Mouse (Mus musculus): ENCODE data around the gene Ubtd2. TPM values are rescaled to one million over a fixed set of nuclear protein-coding genes. Genes with fewer than 3 reads are reported as not detected.

Gene Ubtd2
- polyA plus RNA-seq (2021; fragmentation: Nextera tagmentation): 6.3 and 6.8 TPM in 2 replicates
- long read RNA-seq, experiment 1, partial matches to known transcripts: 1 of 10 reads
- long read RNA-seq, experiment 1, other reads (novel, unspliced or antisense): 8 of 10 reads
- long read RNA-seq, experiment 2, transcript Ubtd2-201 (3 exons, 1,012 nt): major isoform, 26 of 36 reads
- long read RNA-seq, experiment 2, partial matches to known transcripts: 6 of 36 reads
- long read RNA-seq, experiment 2, other reads (novel, unspliced or antisense): 4 of 36 reads

DNA sequence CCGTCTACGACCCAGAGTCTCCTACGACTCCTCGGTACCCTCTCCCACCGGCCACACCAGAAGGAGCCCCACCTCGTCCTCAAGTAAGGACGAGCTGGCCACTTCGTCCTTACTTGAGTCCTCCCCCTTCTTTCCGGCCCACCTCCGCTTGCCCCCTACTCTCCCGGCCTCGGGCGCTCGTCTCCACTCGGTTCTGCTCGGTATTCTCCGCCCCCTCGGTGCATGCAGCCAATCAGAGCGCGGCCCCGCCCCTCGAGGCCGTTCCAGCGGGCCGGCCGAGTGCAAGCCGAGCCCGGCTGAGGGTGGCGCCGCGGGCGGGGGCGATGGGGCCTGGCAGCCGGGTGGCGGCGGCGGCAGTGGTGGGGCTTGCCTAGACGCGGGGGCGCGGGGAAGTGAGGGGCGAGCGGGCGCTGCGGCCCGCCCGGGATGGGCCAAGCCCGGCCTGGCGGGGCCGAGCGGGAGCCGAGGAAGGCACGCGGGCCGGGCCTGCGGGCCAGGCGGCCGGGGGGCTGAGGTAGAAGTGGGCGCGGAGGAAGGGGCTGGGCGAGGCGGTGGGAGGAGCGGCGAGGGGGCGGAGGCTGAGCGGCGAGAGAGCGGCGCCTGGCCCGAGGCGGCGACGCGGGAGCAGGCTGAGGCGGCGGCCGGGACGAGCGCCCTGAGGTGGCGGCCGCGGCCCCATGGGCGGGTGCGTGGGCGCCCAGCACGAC lies at the start of gene Ubtd2:
TSS of gene Ubtd2 (plus strand) at position 571 of the 707 bp plus-strand sequence.

DNA sequence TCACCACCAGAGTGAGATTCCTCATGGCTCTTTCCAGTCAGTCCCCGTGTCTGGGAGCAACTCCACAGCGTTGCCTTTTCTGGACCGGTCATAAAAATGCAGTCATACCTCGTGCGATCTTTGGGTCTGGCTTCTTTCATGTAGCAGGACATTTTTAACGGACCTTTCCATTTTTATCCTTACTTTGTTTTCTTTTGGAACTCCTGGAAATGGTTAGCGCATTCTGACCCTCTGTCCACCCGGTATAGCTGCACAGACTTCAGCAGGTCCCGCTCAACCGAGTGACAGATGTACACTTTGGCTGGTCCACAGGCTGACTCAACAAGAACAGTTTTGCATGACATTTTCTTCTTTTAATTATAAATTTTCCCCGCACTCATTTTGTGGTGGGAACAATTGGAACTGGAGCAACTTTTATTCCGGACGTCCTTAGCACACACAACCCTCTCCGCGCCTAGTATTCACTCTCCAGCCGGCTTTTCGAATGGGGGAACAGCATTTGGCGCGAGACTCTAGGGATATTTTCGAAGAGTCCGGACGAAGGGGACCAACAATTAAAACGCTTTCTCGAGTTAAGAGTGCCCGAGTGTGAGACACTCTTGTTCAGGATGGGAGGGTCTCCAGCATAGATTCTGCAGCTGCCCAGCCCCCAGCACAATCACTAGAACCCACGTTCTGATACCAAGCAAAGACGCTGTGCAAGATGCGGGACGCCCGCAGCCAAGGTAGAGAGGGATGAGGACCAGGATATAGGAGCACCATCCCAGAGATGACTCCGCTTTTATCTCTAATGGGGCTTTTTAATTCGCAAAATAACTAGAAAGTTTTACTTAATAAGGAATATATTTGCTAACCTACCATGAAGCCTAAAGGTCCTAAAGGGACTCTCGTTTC lies 76.9 kb downstream of the Ubtd2 start, which contains the start of gene Efcab9:
TSS of gene Efcab9 (minus strand) at position 211 of the 894 bp plus-strand sequence.

DNA sequence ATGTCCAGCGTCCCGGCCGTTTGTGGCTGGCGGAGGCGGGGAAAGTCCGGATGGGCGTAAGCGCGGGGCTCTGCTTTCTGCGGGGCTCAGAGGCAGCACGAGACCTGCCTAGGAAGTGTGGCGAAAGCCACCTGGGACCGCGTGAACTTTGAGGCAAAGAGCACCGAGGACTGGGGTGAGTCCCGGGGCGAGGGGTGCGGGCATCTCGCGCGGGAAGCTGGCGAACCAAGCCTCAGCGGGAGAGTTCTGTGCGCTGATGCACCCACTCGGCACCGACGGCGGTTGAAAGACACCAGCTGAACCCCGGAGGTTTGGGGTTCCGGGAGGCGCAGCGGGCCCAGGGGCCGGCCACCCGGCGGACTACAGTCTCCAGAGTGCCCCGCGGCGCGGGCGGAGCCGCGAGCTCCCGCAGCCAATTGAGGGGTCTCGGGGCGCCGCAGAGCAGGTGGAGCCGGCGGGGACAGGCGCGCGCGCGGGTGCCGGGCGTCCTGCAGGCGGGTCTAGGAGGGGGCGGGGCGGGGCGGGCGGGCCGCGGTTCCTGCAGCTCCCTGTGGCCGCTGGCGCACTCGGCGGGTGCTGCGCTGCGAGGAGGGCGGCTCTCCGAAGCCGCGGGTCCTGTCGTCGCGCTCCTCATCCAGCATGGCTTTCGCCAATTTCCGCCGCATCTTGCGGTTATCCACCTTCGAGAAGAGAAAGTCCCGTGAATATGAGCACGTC lies 77.8 kb downstream of the Ubtd2 start, which contains the start of gene Stk10:
TSS of gene Stk10 (plus strand) at position 541 of the 717 bp plus-strand sequence.

Other genes starting within 250 kb of the Ubtd2 start
- 64.4 and 68.4 TPM in 2 replicates for gene Snrnp25, start 250.0 kb upstream of the Ubtd2 start, polyA plus RNA-seq (2021; fragmentation: Nextera tagmentation)
- gene Rhbdf1, start 233.1 kb upstream of the Ubtd2 start, polyA plus RNA-seq (2021; fragmentation: Nextera tagmentation): 2.1 and 3.1 TPM in 2 replicates
- 17.5 and 17.7 TPM in 2 replicates for gene Mpg, start 228.9 kb upstream of the Ubtd2 start, polyA plus RNA-seq (2021; fragmentation: Nextera tagmentation)
- 59.4 and 67.1 TPM in 2 replicates for gene Nprl3, start 187.7 kb upstream of the Ubtd2 start, polyA plus RNA-seq (2021; fragmentation: Nextera tagmentation)
- not detected in 2 replicates for gene Hba-x, start 179.0 kb upstream of the Ubtd2 start, polyA plus RNA-seq (2021; fragmentation: Nextera tagmentation)
- 6.8 and 9.2 TPM in 2 replicates for gene Hba-a1, start 171.9 kb upstream of the Ubtd2 start, polyA plus RNA-seq (2021; fragmentation: Nextera tagmentation)
- 0.92 TPM in 1 of 2 replicates, not detected in the other for gene Hbq1b, start 168.4 kb upstream of the Ubtd2 start, polyA plus RNA-seq (2021; fragmentation: Nextera tagmentation)
- 11.4 and 18.1 TPM in 2 replicates for gene Hba-a2, start 158.9 kb upstream of the Ubtd2 start, polyA plus RNA-seq (2021; fragmentation: Nextera tagmentation)
- 1.0 and 1.2 TPM in 2 replicates for gene Hbq1a, start 155.3 kb upstream of the Ubtd2 start, polyA plus RNA-seq (2021; fragmentation: Nextera tagmentation)
- 1.6 and 1.8 TPM in 2 replicates for gene Sh3pxd2b, start 107.5 kb upstream of the Ubtd2 start, polyA plus RNA-seq (2021; fragmentation: Nextera tagmentation)
- 0.54 and 1.7 TPM in 2 replicates for gene Efcab9, start 76.7 kb downstream of the Ubtd2 start, polyA plus RNA-seq (2021; fragmentation: Nextera tagmentation)
- 1.5 and 1.7 TPM in 2 replicates for gene Stk10, start 77.9 kb downstream of the Ubtd2 start, polyA plus RNA-seq (2021; fragmentation: Nextera tagmentation)
- gene Fbxw11, start 187.4 kb downstream of the Ubtd2 start, polyA plus RNA-seq (2021; fragmentation: Nextera tagmentation): 107 and 122 TPM in 2 replicates